Mouse (Mus musculus): ENCODE measurements around the gene Zfp831.

The Zfp831 gene

GRCm38 (mm10) chr2:174747182-174747581, 103.8 kb downstream of the Zfp831 start:
- no peak for DNase-seq

GRCm38 (mm10) chr2:174748381-174748780, 105.0 kb downstream of the Zfp831 start:
- no peak for DNase-seq

- DNase-seq, result no peak
These were observed 109.9 kb downstream of the Zfp831 start for GRCm38 (mm10) chr2:174753197-174753596.

- no peak for DNase-seq
These were observed 110.9 kb downstream of the Zfp831 start for GRCm38 (mm10) chr2:174754231-174754630.

GRCm38 (mm10) chr2:174759189-174759588, 115.9 kb downstream of the Zfp831 start:
- DNase-seq, result no peak

All from cerebellum, adult 8-10 months (tissue).